Mouse (Mus musculus) thymus, postnatal 36 days (tissue): ENCODE measurements around the gene Tomm40l.
A peak's percentile ranks its signal among the peaks of the same experiment; 100 is the strongest.
"Not testable (repeated sequence)": the region's sequence is repeated elsewhere in the genome, so short reads cannot be mapped to it uniquely, and the experiment has no call there.

Source experiments
- DNase-seq, 2 experiments: peaks; one replicate each; pipeline ENCODE4 v3.0.0; 2022; ENCODE audit warnings: mixed read lengths in 2 of 2

Gene Tomm40l

GRCm38 (mm10) chr1:171249913-171250600 is 27.7 kb upstream of the Tomm40l start, which contains the start of gene Adamts4:
Gene Adamts4, plus strand, starts transcription at chr1:171250421.
- DNase-seq, result no peak

- DNase-seq, result no peak
Observed at GRCm38 (mm10) chr1:171248386-171249226, 26.3 kb upstream of the Tomm40l start.

GRCm38 (mm10) chr1:171247916-171248315 is 25.6 kb upstream of the Tomm40l start:
- DNase-seq, result no peak

- peak in 1 of 2 experiments; percentile 36 for DNase-seq
Observed at GRCm38 (mm10) chr1:171247453-171247841, 25.1 kb upstream of the Tomm40l start.

GRCm38 (mm10) chr1:171246709-171247452 is 24.6 kb upstream of the Tomm40l start:
- peak; percentile 96 for DNase-seq

- no peak for DNase-seq
Observed at GRCm38 (mm10) chr1:171245353-171245752, 23.0 kb upstream of the Tomm40l start.

GRCm38 (mm10) chr1:171241952-171242351 is 19.6 kb upstream of the Tomm40l start:
- not testable (repeated sequence) for DNase-seq

GRCm38 (mm10) chr1:171240911-171241310 is 18.6 kb upstream of the Tomm40l start:
- no peak for DNase-seq

- DNase-seq, result no peak
Observed at GRCm38 (mm10) chr1:171239992-171240744, 17.9 kb upstream of the Tomm40l start.

GRCm38 (mm10) chr1:171238463-171238862 is 16.1 kb upstream of the Tomm40l start:
- peak; percentile 47 to 48 for DNase-seq

GRCm38 (mm10) chr1:171237438-171237837 is 15.1 kb upstream of the Tomm40l start:
- DNase-seq, result no peak

- DNase-seq, result no peak
Observed at GRCm38 (mm10) chr1:171235791-171236190, 13.5 kb upstream of the Tomm40l start.

- DNase-seq, result no peak
Observed at GRCm38 (mm10) chr1:171234538-171234937, 12.2 kb upstream of the Tomm40l start.

- DNase-seq, result no peak
Observed at GRCm38 (mm10) chr1:171234126-171234525, 11.8 kb upstream of the Tomm40l start, which contains the start of gene Fcer1g. Gene Fcer1g, minus strand, starts transcription at chr1:171234365.

- no peak for DNase-seq
Observed at GRCm38 (mm10) chr1:171232800-171233730, 10.8 kb upstream of the Tomm40l start.

GRCm38 (mm10) chr1:171232348-171232747 is 10.0 kb upstream of the Tomm40l start:
- DNase-seq, result no peak

GRCm38 (mm10) chr1:171231844-171232243 is 9.5 kb upstream of the Tomm40l start:
- DNase-seq, result no peak

- no peak for DNase-seq
Observed at GRCm38 (mm10) chr1:171230215-171230614, 7.9 kb upstream of the Tomm40l start.

- DNase-seq, result no peak
Observed at GRCm38 (mm10) chr1:171229750-171230149, 7.4 kb upstream of the Tomm40l start.

- DNase-seq, result no peak
Observed at GRCm38 (mm10) chr1:171227879-171228278, 5.6 kb upstream of the Tomm40l start.

- no peak for DNase-seq
Observed at GRCm38 (mm10) chr1:171226780-171227179, 4.5 kb upstream of the Tomm40l start.
